Mouse (Mus musculus): ENCODE results near the gene Gatad2a.

- TF ChIP-seq CTCF (IDR thresholded peaks at IDR 0.05; ENCODE audit: low read depth) (no peak), EP300 (IDR thresholded peaks at IDR 0.05; ENCODE audit: low read depth) (no peak)
These were observed 30.0 kb upstream of the Gatad2a start for GRCm38 (mm10) chr8:70026151-70026550.
